Mouse (Mus musculus): ENCODE measurements at regions not wholly inside any gene's neighbourhood (a gene's known extent, or its start where the extent isn't known, plus 50 kb on each side); places are given as distances from the start of the nearest gene placed in this dataset.

DNA sequence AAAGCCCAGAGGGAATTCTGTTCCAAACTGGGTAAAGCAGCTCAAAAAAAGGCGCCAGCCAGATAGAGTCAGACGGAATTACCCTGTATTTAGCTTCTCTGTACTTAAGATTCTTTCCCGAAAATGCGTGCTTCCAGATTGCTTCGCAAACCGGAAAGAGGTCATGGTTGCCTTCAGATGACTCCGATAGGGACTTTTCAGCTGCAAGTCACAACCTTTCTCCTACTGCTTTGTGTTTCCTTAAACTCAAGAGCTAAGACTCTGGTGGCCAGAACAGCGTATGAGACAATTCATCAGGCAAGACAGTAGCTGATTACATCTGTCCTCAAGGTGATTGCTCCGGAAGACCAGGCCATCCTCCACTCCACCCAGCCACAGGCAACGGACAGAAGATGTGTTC, 53.8 kb upstream of the Hif1a start:
- H3K4me2 ChIP-seq, result no peak overlapping the region
- ATAC-seq (ENCODE audit: low FRiP score), result no peak
- no peaks in the 10 kb centered on the region for H3K36me3 ChIP-seq (replicated peaks)
- no peaks in the 10 kb centered on the region for H3K27me3 ChIP-seq
- H3K27ac ChIP-seq, result no peak overlapping the region
- WGBS, result 92% methylated on average over 10 of the region's 10 CpGs
- H3K9me3 ChIP-seq, result no peaks in the 10 kb centered on the region
- no peak overlapping the region for H3K4me3 ChIP-seq (replicated peaks)
- no peaks in the 10 kb centered on the region for H3K4me1 ChIP-seq
- no peak overlapping the region for H3K9ac ChIP-seq

DNA sequence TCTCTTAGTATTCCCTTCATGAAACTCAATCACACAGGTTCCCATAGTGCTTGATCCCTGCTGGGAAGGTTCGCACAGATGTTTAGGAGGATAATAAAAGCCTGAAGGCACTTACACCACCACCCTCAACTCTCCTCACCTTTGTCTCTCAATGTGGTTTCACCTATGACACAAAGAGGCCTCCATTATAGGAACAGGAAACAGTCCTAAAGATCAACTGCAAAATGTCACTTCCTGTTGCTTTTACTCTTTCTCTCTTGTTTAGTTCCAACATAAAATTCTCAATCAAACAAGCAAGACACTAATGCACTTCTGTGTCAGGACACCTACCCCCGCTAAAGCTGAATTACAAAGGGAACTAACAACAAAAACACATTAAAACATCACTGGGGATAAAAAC, 50.3 kb upstream of the Hif1a start:
- Histone ChIP-seq H3K9me3 (no peaks in the 10 kb centered on the region), H3K27me3 (no peaks in the 10 kb centered on the region), H3K4me3 (replicated peaks) (no peak overlapping the region), H3K36me3 (replicated peaks) (no peaks in the 10 kb centered on the region), H3K4me2 (no peak overlapping the region), H3K9ac (no peak overlapping the region), H3K27ac (no peak overlapping the region), H3K4me1 (no peaks in the 10 kb centered on the region)
- 80% methylated on average over 2 of the region's 2 CpGs for WGBS
- ATAC-seq (ENCODE audit: low FRiP score), result no peak
